Mouse (Mus musculus) thymus, adult 2 months (tissue): ENCODE results near the gene Ctns. TPM values are rescaled to one million over a fixed set of nuclear protein-coding genes. Genes with fewer than 3 reads are reported as not detected.

Experiments
- DNase-seq: peaks from one replicate; pipeline ENCODE4 v3.0.0; 2021
- H3K27ac ChIP-seq: fragments of 200-500 bp; 2 replicates; pipeline ENCODE4 v1.5.1; 2012; ENCODE audit warnings: low read length, control low read depth; ENCODE audit not compliant: control insufficient read depth, insufficient read depth
- H3K27me3 ChIP-seq: fragments of 200-500 bp; 2 replicates; pipeline ENCODE4 v1.6.1; 2012; ENCODE audit warnings: mild to moderate bottlenecking, low read length, moderate library complexity, mixed read lengths; ENCODE audit not compliant: control insufficient read depth, insufficient read depth
- H3K36me3 ChIP-seq: fragments of 200-500 bp; 2 replicates; pipeline ENCODE4 v1.6.1; 2012; ENCODE audit warnings: mild to moderate bottlenecking, low read length, moderate library complexity; ENCODE audit not compliant: control insufficient read depth, insufficient read depth
- H3K4me1 ChIP-seq: fragments of 200-500 bp; replicated peaks from 2 replicates; pipeline ENCODE4 v1.6.1; 2012; ENCODE audit warnings: low read length; ENCODE audit not compliant: control insufficient read depth, insufficient read depth
- H3K4me3 ChIP-seq: fragments of 200-500 bp; 2 replicates; pipeline ENCODE4 v1.5.1; 2012; ENCODE audit warnings: mild to moderate bottlenecking, low read length, control low read depth, moderate library complexity; ENCODE audit not compliant: control insufficient read depth, insufficient read depth
- CTCF ChIP-seq: fragments of 200-500 bp; IDR thresholded peaks from 2 replicates; pipeline ENCODE4 v1.5.1; 2012; ENCODE audit warnings: mild to moderate bottlenecking, control low read depth, low read length, moderate library complexity, borderline replicate concordance; ENCODE audit not compliant: control insufficient read depth, poor library complexity, insufficient read depth; ENCODE audit errors: extremely low read depth
- POLR2A ChIP-seq: fragments of 200-500 bp; IDR thresholded peaks from 2 replicates; pipeline ENCODE4 v1.6.1; 2012; ENCODE audit warnings: mild to moderate bottlenecking, low read length, control low read depth, moderate library complexity; ENCODE audit not compliant: control insufficient read depth, poor library complexity, insufficient read depth; ENCODE audit errors: extremely low read depth
- WGBS: fragments of 180-500 bp; shearing (Covaris S2); methylation state at CpG from one replicate; pipeline ENCODE4 v1.1.7; 2018; 5-methylcytosine and 5-hydroxymethylcytosine counted together
- polyA plus RNA-seq: library from polyadenylated mRNA; depleted of rRNA; stranded (reverse); fragments of >200 nt; gene quantifications from 2 replicates; pipeline ENCODE4 v1.2.3, GENCODE M21; 2012

Gene Ctns
- polyA plus RNA-seq, 1 experiment, result 20.1 TPM

- Histone ChIP-seq H3K4me1 (no peaks in the 10 kb centered on the region), H3K4me3 (no peak overlapping the region), H3K36me3 (no peaks in the 10 kb centered on the region), H3K27me3 (no peaks in the 10 kb centered on the region), H3K27ac (no peak overlapping the region)
- no peak for DNase-seq
- 54% methylated on average over 2 of the region's 2 CpGs for WGBS
- TF ChIP-seq CTCF (no peak), POLR2A (no peak)
Measured at GRCm38 (mm10) chr11:73232513-73232912, 33.7 kb upstream of the Ctns start.

- WGBS, result 92% methylated on average over 5 of the region's 5 CpGs
Measured at GRCm38 (mm10) chr11:73230081-73230480, 31.2 kb upstream of the Ctns start.

GRCm38 (mm10) chr11:73228881-73229280, 30.0 kb upstream of the Ctns start:
- Histone ChIP-seq H3K4me1 (no peaks in the 10 kb centered on the region), H3K27ac (no peak overlapping the region), H3K4me3 (no peak overlapping the region), H3K36me3 (no peaks in the 10 kb centered on the region), H3K27me3 (no peaks in the 10 kb centered on the region)
- 84% methylated on average over 5 of the region's 5 CpGs for WGBS
- TF ChIP-seq POLR2A (no peak), CTCF (no peak)
- DNase-seq, result no peak

More at GRCm38 (mm10) chr11:73230081-73230480, 31.2 kb upstream of the Ctns start:
- no peaks in the 10 kb centered on the region for H3K36me3 ChIP-seq
- no peaks in the 10 kb centered on the region for H3K27me3 ChIP-seq
- TF ChIP-seq CTCF (no peak), POLR2A (no peak)
- H3K4me3 ChIP-seq, result no peak overlapping the region
- DNase-seq, result no peak
- no peaks in the 10 kb centered on the region for H3K4me1 ChIP-seq
- no peak overlapping the region for H3K27ac ChIP-seq

GRCm38 (mm10) chr11:73225856-73226255, 27.0 kb upstream of the Ctns start:
- no peaks in the 10 kb centered on the region for H3K4me1 ChIP-seq
- no peak for TF ChIP-seq POLR2A
- TF ChIP-seq CTCF, result no peak
- DNase-seq, result no peak
- 95% methylated on average over 6 of the region's 6 CpGs for WGBS
- H3K27me3 ChIP-seq, result no peaks in the 10 kb centered on the region
- no peaks in the 10 kb centered on the region for H3K36me3 ChIP-seq
- H3K27ac ChIP-seq, result no peak overlapping the region
- H3K4me3 ChIP-seq, result no peak overlapping the region

GRCm38 (mm10) chr11:73223966-73224365, 25.1 kb upstream of the Ctns start:
- DNase-seq, result peak; percentile 6
- Histone ChIP-seq H3K36me3 (no peaks in the 10 kb centered on the region), H3K27ac (no peak overlapping the region), H3K27me3 (no peaks in the 10 kb centered on the region), H3K4me1 (no peaks in the 10 kb centered on the region), H3K4me3 (no peak overlapping the region)
- TF ChIP-seq POLR2A (no peak), CTCF (no peak)
- 83% methylated on average over 2 of the region's 2 CpGs for WGBS

- TF ChIP-seq CTCF, result no peak
- no peak for TF ChIP-seq POLR2A
- WGBS, result 67% methylated on average over 5 of the region's 5 CpGs
- DNase-seq, result no peak
- H3K27ac ChIP-seq, result no peak overlapping the region
- no peaks in the 10 kb centered on the region for H3K36me3 ChIP-seq
- H3K27me3 ChIP-seq, result no peaks in the 10 kb centered on the region
- no peak overlapping the region for H3K4me3 ChIP-seq
- H3K4me1 ChIP-seq, result no peaks in the 10 kb centered on the region
Measured at GRCm38 (mm10) chr11:73222846-73223245, 24.0 kb upstream of the Ctns start.

- Histone ChIP-seq H3K27ac (no peak overlapping the region), H3K4me3 (no peak overlapping the region), H3K36me3 (no peaks in the 10 kb centered on the region), H3K4me1 (no peaks in the 10 kb centered on the region), H3K27me3 (no peaks in the 10 kb centered on the region)
- WGBS, result 96% methylated on average over 1 of the region's 1 CpGs
- DNase-seq, result no peak
- TF ChIP-seq POLR2A (no peak), CTCF (no peak)
Measured at GRCm38 (mm10) chr11:73220651-73221050, 21.8 kb upstream of the Ctns start.
